Mouse (Mus musculus) MEL (cell line): ENCODE measurements around the gene 1110051M20Rik. TPM values are rescaled to one million over a fixed set of nuclear protein-coding genes. Genes with fewer than 3 reads are reported as not detected.

Experiments
- DNase-seq: peaks from one replicate; pipeline ENCODE4 v3.0.0; 2011; ENCODE audit warnings: low read depth, low spot score
- H3K27ac ChIP-seq: 2 replicates; pipeline ENCODE4 v1.5.1; 2012; ENCODE audit warnings: low read depth, mild to moderate bottlenecking, control low read depth, low read length, moderate library complexity; ENCODE audit not compliant: control insufficient read depth
- H3K27me3 ChIP-seq, 2 experiments: fragments of 150-350 bp in 1 of 2; sonication (generic) in 1 of 2; 2 replicates each; pipeline ENCODE4 v1.6.1; 2012; ENCODE audit warnings: low read length in 2 of 2, mild to moderate bottlenecking in 2 of 2, improper control_type of control experiment in 1 of 2, moderate library complexity in 1 of 2; ENCODE audit not compliant: insufficient read depth in 2 of 2, control insufficient read depth in 1 of 2
- H3K36me3 ChIP-seq, 2 experiments: 2 replicates each; pipeline ENCODE4 v1.6.1; 2012 to 2014; ENCODE audit warnings: low read length in 2 of 2, improper control_type of control experiment in 1 of 2, inconsistent platforms in 1 of 2, mild to moderate bottlenecking in 1 of 2; ENCODE audit not compliant: insufficient read depth in 2 of 2, control insufficient read depth in 1 of 2
- H3K4me1 ChIP-seq, 2 experiments: fragments of 150-350 bp in 1 of 2; sonication (generic) in 1 of 2; 2 replicates each; pipeline ENCODE4 v1.6.1; 2012; ENCODE audit warnings: low read length in 2 of 2, improper control_type of control experiment in 1 of 2, mild to moderate bottlenecking in 1 of 2; ENCODE audit not compliant: insufficient read depth in 2 of 2, control insufficient read depth in 1 of 2
- H3K4me3 ChIP-seq, 2 experiments: fragments of 150-350 bp in 1 of 2; sonication (generic) in 1 of 2; 2 replicates each; pipeline ENCODE4 v1.5.1; 2012; ENCODE audit warnings: low read depth in 2 of 2, low read length in 2 of 2, mild to moderate bottlenecking in 2 of 2, moderate library complexity in 2 of 2, control low read depth in 1 of 2, improper control_type of control experiment in 1 of 2; ENCODE audit not compliant: control insufficient read depth in 1 of 2, insufficient read depth in 1 of 2
- H3K79me2 ChIP-seq: 2 replicates; pipeline ENCODE4 v1.6.1; 2012; ENCODE audit warnings: mild to moderate bottlenecking, low read length, moderate library complexity; ENCODE audit not compliant: control insufficient read depth, poor library complexity, insufficient read depth
- H3K9ac ChIP-seq: 2 replicates; pipeline ENCODE4 v1.6.1; 2012; ENCODE audit warnings: low read depth, mild to moderate bottlenecking, control low read depth, low read length, moderate library complexity; ENCODE audit not compliant: control insufficient read depth, poor library complexity, severe bottlenecking
- H3K9me3 ChIP-seq: fragments of 150-350 bp; sonication (generic); replicated peaks from 2 replicates; pipeline ENCODE4 v1.6.1; 2012; ENCODE audit warnings: mild to moderate bottlenecking, low read length, improper control_type of control experiment, moderate library complexity; ENCODE audit not compliant: insufficient read depth
- BHLHE40 ChIP-seq: IDR thresholded peaks from 2 replicates; pipeline ENCODE4 v1.6.1; 2012; ENCODE audit warnings: low read depth, mild to moderate bottlenecking, inconsistent platforms, low read length, improper control_type of control experiment, borderline replicate concordance
- CTCF ChIP-seq, 3 experiments: IDR thresholded peaks in 2 of 3; conservative IDR thresholded peaks in 1 of 3; 2 replicates each; pipeline ENCODE4 v1.5.1; 2011 to 2012; ENCODE audit warnings: low read length in 3 of 3, low read depth in 2 of 3, mild to moderate bottlenecking in 2 of 3, improper control_type of control experiment in 1 of 3, inconsistent platforms in 1 of 3, mixed read lengths in 1 of 3, moderate library complexity in 1 of 3; ENCODE audit not compliant: control insufficient read depth in 1 of 3, insufficient read depth in 1 of 3, poor library complexity in 1 of 3, severe bottlenecking in 1 of 3
- GATA1 ChIP-seq: IDR thresholded peaks from 2 replicates; pipeline ENCODE4 v1.6.1; 2011; ENCODE audit warnings: low read depth, low read length, improper control_type of control experiment
- JUND ChIP-seq: IDR thresholded peaks from 2 replicates; pipeline ENCODE4 v1.6.1; 2011; ENCODE audit warnings: low read depth, mild to moderate bottlenecking, improper control_type of control experiment, low read length
- KAT2A ChIP-seq: conservative IDR thresholded peaks from 2 replicates; pipeline ENCODE4 v1.6.1; 2012; ENCODE audit warnings: low read depth, low read length, improper control_type of control experiment, inconsistent platforms
- MAFK ChIP-seq: IDR thresholded peaks from 2 replicates; pipeline ENCODE4 v1.6.1; 2011; ENCODE audit warnings: low read depth, mild to moderate bottlenecking, low read length, improper control_type of control experiment, borderline replicate concordance
- MAX ChIP-seq: IDR thresholded peaks from 2 replicates; pipeline ENCODE4 v1.6.1; 2011; ENCODE audit warnings: low read length, improper control_type of control experiment
- MAZ ChIP-seq: IDR thresholded peaks from 2 replicates; pipeline ENCODE4 v1.6.1; 2012; ENCODE audit warnings: low read depth, mild to moderate bottlenecking, inconsistent platforms, low read length, improper control_type of control experiment
- MEF2A ChIP-seq: IDR thresholded peaks from 2 replicates; pipeline ENCODE4 v1.6.1; 2014; ENCODE audit warnings: low read depth, mild to moderate bottlenecking, inconsistent platforms, low read length, improper control_type of control experiment; ENCODE audit not compliant: poor library complexity, insufficient replicate concordance, severe bottlenecking; ENCODE audit errors: extremely low read depth
- MYB ChIP-seq: IDR thresholded peaks from 2 replicates; pipeline ENCODE4 v1.6.1; 2011; ENCODE audit warnings: mild to moderate bottlenecking, low read depth, low read length, improper control_type of control experiment
- POLR2A ChIP-seq, 2 experiments: IDR thresholded peaks; 2 replicates each; pipeline ENCODE4 v1.6.1; 2011 to 2012; ENCODE audit warnings: low read length in 2 of 2, mild to moderate bottlenecking in 2 of 2, control low read depth in 1 of 2, improper control_type of control experiment in 1 of 2, low read depth in 1 of 2, moderate library complexity in 1 of 2; ENCODE audit not compliant: control insufficient read depth in 1 of 2, insufficient read depth in 1 of 2, poor library complexity in 1 of 2
- POLR2AphosphoS5 ChIP-seq: IDR thresholded peaks from 2 replicates; pipeline ENCODE4 v1.6.1; 2012; ENCODE audit warnings: low read depth, borderline replicate concordance, mild to moderate bottlenecking, inconsistent platforms, low read length, moderate library complexity, mixed read lengths
- SMC3 ChIP-seq: IDR thresholded peaks from 2 replicates; pipeline ENCODE4 v1.6.1; 2011; ENCODE audit warnings: low read depth, low read length, improper control_type of control experiment
- TAL1 ChIP-seq: IDR thresholded peaks from 2 replicates; pipeline ENCODE4 v1.6.1; 2012; ENCODE audit warnings: mild to moderate bottlenecking, inconsistent platforms, low read length, moderate library complexity, mixed read lengths
- TBP ChIP-seq: IDR thresholded peaks from 2 replicates; pipeline ENCODE4 v1.8.0; 2011; ENCODE audit warnings: low read depth, low read length, improper control_type of control experiment
- ZKSCAN1 ChIP-seq: IDR thresholded peaks from 2 replicates; pipeline ENCODE4 v1.6.1; 2012; ENCODE audit warnings: low read depth, mild to moderate bottlenecking, inconsistent platforms, low read length, improper control_type of control experiment, moderate library complexity
- ZNF384 ChIP-seq: IDR thresholded peaks from 2 replicates; pipeline ENCODE4 v1.6.1; 2012; ENCODE audit warnings: low read depth, mild to moderate bottlenecking, inconsistent platforms, low read length, improper control_type of control experiment
- polyA plus RNA-seq, 2 experiments: library from polyadenylated mRNA; stranded (reverse) in 1 of 2; unstranded in 1 of 2; fragments of >175 nt in 1 of 2; fragments of >200 nt in 1 of 2; gene quantifications; 2 replicates each; pipeline versions ENCODE4 v1.2.1 to v1.2.4; 2012; ENCODE audit warnings: low replicate concordance in 2 of 2, low read depth in 1 of 2; ENCODE audit not compliant: insufficient read length in 2 of 2, insufficient read depth in 1 of 2, missing spikeins in 1 of 2
- total RNA-seq: library from RNA; depleted of rRNA; stranded (reverse); fragments of 300-350 nt; gene quantifications from 2 replicates; pipeline ENCODE4 v1.2.3, GENCODE M21; 2012

Gene 1110051M20Rik
- total and polyA plus RNA-seq, 3 experiments, result 23.0 to 23.3 TPM; not detected in 1

DNA sequence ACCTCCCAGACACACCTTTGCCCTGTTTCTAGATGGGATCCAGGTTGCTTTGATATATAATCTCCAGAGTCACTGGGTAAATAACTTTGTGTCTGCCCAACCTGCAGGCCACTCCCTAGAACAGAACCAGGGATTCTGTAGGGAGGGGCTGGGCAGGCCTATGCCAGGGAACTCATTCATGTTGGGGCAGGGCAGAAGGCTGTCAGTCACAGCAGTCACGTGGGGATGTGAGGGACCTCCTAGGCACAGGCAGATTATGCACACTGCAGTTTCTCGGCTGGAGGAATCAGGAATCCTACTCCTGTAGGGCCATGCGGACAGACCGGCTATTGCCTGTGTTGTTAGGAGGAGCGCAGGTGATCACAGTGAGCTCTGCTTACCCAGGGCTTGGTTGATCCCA is 163.1 kb downstream of the 1110051M20Rik start:
- no peak overlapping the region for H3K9ac ChIP-seq
- no peaks in the 10 kb centered on the region for H3K9me3 ChIP-seq
- H3K79me2 ChIP-seq, result no peaks in the 10 kb centered on the region
- DNase-seq, result no peak
- H3K27me3 ChIP-seq, result no peaks in the 10 kb centered on the region
- H3K36me3 ChIP-seq, result no peaks in the 10 kb centered on the region
- no peak overlapping the region for H3K27ac ChIP-seq
- no peak overlapping the region for H3K4me3 ChIP-seq
- no peaks in the 10 kb centered on the region for H3K4me1 ChIP-seq
- TF ChIP-seq ZKSCAN1 (no peak), JUND (no peak), TBP (no peak), KAT2A (no peak), TAL1 (no peak), CTCF (IDR thresholded peaks at IDR 0.05 in 2 of 3, conservative IDR thresholded peaks at IDR 0.05 in 1 of 3; ENCODE audit: control insufficient read depth in 1 of 3, insufficient read depth in 1 of 3, low read depth in 2 of 3, low read length in 3 of 3, poor library complexity in 1 of 3, severe bottlenecking in 1 of 3) (no peak), BHLHE40 (no peak), MAFK (no peak), POLR2AphosphoS5 (no peak), MEF2A (no peak), MYB (no peak)

DNA sequence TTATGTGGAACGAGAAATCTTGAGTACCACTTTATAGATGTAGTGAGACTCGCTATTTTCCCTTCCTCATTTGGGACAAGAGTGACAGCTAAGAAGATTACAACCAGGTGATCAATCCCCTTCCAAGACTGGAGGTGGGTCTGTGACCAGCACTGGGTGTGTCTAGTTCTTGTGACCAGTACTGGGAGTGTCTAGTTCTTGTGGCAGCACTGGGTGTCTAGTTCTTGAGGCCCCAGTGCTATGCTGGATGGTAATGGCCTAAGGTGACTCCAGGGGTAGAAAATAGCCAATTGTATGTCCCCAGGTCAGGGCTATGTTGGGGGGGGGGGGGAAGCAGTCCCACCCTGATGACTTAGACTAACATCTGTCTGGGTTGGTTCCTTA is 165.1 kb downstream of the 1110051M20Rik start:
- no peaks in the 10 kb centered on the region for H3K36me3 ChIP-seq
- no peak overlapping the region for H3K27ac ChIP-seq
- no peak overlapping the region for H3K9ac ChIP-seq
- no peaks in the 10 kb centered on the region for H3K4me1 ChIP-seq
- peak; percentile 23 for DNase-seq
- no peak overlapping the region for H3K4me3 ChIP-seq
- TF ChIP-seq MAX (no peak), GATA1 (no peak), ZNF384 (no peak), POLR2AphosphoS5 (no peak), SMC3 (no peak)
- no peaks in the 10 kb centered on the region for H3K79me2 ChIP-seq
- H3K9me3 ChIP-seq, result no peaks in the 10 kb centered on the region
- H3K27me3 ChIP-seq, result no peaks in the 10 kb centered on the region

DNA sequence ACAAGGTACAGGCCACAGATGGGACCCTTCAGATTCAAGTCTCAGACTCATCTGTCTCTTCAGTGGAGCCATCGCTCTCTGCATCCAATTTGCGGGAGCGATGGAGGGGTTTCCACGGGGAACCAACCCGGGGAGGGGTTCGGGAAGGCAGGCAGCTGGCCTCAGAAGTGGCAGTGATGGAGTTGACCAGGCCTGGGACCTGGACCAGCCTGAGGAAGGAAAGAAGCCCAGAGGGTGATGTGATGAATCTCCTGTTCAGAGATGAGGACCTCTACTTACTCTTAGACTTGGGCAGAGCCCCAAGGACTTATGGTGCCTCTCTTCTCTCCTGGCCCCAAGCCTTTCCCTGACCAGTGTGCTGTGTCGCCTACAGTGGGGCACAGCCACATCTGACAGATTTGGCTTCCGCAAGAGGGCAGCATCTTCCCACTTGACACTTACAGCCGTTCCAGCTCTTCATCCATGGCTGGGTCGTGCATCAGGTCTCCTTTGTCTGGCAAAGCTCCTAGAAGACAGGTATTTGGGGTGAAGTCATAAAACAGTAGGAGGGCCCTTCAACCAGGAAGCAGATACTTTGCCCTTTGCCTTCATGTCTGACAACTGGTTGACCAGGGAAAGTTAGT is 165.6 kb downstream of the 1110051M20Rik start:
- Histone ChIP-seq H3K4me3 (no peak overlapping the region), H3K36me3 (peaks cover 0 to 3% of the 10 kb centered on the region in 2 experiments; a peak in 1 of 4 replicates), H3K27me3 (no peaks in the 10 kb centered on the region), H3K4me1 (no peaks in the 10 kb centered on the region), H3K9me3 (no peaks in the 10 kb centered on the region), H3K9ac (no peak overlapping the region), H3K79me2 (no peaks in the 10 kb centered on the region), H3K27ac (no peak overlapping the region)
- TF ChIP-seq MAZ (no peak), POLR2A (IDR thresholded peaks at IDR 0.05; ENCODE audit: control insufficient read depth in 1 of 2, insufficient read depth in 1 of 2, low read depth in 1 of 2, low read length in 2 of 2, poor library complexity in 1 of 2) (0 out of 4 replicates have a peak, but pooled peaks of 1 of the 2 experiments have one; percentile 17)
- DNase-seq, result no peak
